Mouse (Mus musculus) left cerebral cortex, adult 8-10 months (tissue): Measurements from ENCODE around the gene Srp14. TPM values are rescaled to one million over a fixed set of nuclear protein-coding genes. Genes with fewer than 3 reads are reported as not detected.

Source experiments
- DNase-seq, 2 experiments: peaks; one replicate each; pipeline ENCODE4 v3.0.0; 2022; ENCODE audit warnings: low spot score in 2 of 2
- total RNA-seq, 4 experiments: library from RNA; stranded (reverse); gene quantifications; 2 replicates each; pipeline ENCODE4 v1.2.4; 2022

The Srp14 gene
- 100 to 1,000 TPM; 167 to 180 (median 175) TPM for total RNA-seq

DNA sequence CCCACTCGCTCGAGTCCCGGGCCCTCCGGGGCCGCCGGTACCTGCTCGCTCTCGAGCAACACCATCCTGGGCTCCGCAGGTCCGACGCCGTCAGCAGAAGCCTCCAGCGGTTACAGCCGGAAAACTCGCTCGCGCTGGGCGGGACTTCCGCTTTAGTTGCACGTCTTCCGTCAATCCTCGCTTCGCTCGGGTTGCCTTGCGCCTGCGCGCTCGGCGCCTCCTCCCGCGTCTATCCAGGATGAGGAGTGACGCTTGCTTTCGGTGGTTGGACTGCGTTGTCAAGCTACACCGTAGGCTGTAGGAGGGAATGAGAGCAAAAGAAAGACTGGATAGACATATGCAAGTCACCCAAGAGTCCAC is at the start of gene Srp14:
TSS of gene Srp14 (minus strand) at position 162 of the 360 bp plus-strand sequence.
- DNase-seq: peak; percentile 85 to 89

DNA sequence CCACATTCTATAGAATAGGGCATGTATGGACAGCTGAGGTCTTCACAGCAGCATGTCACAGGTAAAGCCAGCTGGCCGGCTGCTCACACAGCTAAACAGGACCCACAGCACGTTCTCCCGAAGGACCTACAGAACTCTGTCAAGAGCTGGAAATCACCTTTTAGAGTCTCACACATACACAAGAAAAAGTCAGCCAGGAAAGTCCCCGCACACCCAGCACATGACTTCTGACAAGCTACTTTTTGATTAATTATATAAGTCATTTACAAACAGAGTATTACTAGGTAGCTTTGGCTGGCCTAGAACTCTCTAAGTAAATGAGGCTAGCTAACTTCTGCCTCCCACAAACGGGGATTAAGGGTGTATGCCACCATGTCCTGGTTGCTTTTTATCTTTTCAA is 47.0 kb upstream of the Srp14 start:
- DNase-seq: no peak

GRCm38 (mm10) chr2:118524811-118525210 is 45.3 kb upstream of the Srp14 start:
- DNase-seq: no peak

- DNase-seq: no peak
These were observed 43.7 kb upstream of the Srp14 start for GRCm38 (mm10) chr2:118523163-118523730.

GRCm38 (mm10) chr2:118522265-118522664 is 42.8 kb upstream of the Srp14 start:
- no peak for DNase-seq

- no peak for DNase-seq
These were observed 40.8 kb upstream of the Srp14 start for GRCm38 (mm10) chr2:118520042-118520933.

DNA sequence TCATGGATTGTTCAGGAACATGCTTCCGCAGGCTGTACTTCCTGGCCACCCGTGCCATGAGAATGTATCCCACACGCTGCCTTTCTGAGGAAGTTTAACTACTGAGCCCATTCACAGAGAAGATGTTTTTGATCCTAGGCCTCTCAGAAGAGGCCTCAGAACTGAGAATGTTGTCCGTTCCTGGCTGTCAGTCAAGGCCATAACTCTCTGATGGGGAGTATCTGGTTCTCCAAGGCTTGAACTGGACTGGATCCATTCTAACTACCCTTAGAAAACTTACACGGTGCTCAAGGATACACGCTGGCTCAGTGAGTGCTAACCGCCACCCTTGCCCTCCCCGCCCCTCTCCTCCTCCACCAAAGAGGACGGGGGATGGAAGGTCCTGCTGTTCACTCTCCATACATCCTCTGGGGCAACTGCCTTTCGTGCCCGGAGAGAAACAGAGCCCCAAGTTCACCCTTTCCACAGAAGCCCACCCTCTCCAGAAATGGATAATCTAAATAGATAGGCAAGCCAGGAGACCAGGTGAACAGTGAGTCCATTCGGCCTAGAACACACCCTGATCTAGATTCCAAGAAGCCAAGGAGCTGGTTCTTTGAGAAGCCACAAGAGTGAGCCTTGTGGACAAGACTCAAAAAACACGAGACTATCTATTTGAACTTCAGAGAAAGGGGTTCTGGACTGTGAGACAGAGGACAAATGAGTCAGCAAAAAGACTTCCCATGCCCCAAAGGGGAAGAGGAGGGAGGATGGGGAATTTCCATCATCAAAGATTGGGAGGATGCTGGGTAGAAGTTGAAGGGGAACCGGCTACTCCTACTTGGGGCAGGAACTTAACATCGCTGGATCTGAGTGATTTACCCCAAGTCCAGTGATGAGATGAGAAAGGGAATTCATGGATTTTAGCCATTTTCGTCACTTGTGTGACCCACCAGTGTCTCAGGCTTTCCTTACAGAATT is 33.2 kb upstream of the Srp14 start:
- DNase-seq: no peak

- no peak for DNase-seq
These were observed 32.4 kb upstream of the Srp14 start for GRCm38 (mm10) chr2:118511779-118512417.

DNA sequence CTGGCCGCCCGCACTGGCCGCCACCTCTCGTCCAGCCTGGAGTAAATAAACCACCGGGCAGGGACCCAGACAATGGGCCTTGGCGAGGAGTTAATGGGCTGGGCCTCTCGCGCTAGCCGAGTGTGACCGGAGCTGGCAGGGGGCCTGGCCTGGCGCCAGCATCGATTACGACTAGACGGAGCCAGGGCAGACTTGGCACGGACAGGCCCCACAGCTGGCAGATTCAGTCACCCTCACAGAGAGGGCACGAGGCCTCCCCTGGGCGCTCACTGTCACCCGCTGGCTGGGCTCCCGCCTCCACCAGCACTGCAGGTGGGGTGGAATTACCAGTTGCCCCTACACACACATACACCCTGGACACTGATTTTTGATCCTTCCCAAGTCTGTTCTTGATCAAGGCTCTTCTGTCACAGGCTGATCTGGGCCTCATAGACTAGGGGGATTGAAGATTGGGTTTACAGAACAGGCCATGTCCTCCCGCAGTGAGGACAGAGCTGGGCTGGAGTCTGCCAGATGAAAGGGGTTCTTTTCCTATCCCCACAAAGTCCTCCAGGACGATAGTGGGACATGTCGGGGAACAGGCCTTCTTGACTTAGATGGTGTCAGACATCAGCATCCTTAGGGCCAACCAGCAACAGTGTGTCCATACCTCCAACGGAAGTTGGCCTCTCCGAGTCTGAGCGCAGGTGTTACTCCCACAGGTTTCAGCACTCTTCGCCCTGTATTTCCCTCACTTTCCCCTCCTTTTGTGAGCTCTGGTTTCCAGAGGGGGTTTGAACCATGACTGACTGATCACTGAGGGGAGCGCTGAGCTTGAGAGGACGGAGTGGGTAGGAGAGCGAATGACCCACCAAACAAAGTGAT is 31.2 kb upstream of the Srp14 start:
- DNase-seq: peak; percentile 74 to 92

- no peak for DNase-seq
These were observed 30.4 kb upstream of the Srp14 start for GRCm38 (mm10) chr2:118509688-118510446.

DNA sequence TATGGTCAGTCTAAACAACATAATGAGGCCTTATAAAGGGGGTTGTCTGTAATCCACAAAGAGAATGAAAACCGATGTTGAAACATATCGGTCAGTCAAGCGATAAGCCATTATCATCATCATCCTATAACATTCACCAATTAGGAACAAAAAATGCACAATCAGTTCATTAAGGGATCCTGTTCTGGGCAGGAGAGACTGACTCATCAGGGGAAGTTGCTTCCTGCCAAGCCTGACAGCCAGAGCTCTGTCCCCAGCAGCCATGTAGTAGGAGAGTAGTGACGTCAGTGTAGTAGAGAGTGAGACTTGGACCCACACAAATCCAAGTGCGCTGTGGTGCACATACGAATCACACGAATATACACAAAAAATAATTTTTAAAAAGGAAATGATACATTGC is 27.6 kb upstream of the Srp14 start:
- no peak for DNase-seq

DNA sequence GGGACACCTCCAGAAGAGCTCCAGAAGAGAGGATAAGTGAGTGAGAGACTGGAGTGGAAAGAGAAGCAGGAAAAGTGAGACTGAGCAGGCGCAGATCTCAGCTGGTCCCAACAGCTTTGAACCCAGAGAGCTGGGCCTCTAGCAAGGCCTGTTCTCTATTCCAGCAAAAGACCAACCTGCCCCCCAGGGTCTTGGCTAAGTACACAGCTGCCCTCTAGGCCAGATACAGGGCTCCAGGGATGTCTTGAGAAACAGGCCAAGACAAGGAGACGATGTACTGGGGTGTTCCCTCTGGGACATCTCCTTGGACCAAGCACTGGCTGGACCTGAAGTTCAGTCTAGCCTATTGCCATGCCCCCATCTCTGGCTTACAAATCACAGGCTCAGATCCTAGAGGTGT is 20.7 kb upstream of the Srp14 start:
- no peak for DNase-seq

- no peak for DNase-seq
These were observed 19.8 kb upstream of the Srp14 start for GRCm38 (mm10) chr2:118499135-118499961.

GRCm38 (mm10) chr2:118498476-118498875 is 19.0 kb upstream of the Srp14 start:
- no peak for DNase-seq

GRCm38 (mm10) chr2:118497890-118498289 is 18.4 kb upstream of the Srp14 start:
- no peak for DNase-seq

DNA sequence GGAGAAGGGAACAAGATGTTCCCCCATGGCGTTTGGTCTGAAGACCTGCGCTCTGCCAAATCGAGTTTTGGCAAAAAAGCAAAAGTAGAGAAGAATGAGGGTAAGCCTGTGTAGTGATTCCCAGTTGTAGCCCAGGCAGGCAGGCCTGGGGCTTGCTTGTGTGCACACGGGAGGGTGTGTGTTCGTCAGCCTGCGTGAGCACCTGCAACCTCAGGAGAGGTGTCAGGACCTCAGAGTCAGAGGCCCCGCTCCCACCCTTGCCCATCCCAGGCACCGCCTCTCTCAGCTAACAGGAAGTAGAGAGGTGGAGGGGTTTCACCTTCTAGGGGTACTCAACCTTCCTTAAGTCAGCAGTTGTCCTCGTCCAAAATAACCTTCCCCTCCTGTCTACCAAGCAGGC is 15.5 kb upstream of the Srp14 start:
- DNase-seq: no peak

DNA sequence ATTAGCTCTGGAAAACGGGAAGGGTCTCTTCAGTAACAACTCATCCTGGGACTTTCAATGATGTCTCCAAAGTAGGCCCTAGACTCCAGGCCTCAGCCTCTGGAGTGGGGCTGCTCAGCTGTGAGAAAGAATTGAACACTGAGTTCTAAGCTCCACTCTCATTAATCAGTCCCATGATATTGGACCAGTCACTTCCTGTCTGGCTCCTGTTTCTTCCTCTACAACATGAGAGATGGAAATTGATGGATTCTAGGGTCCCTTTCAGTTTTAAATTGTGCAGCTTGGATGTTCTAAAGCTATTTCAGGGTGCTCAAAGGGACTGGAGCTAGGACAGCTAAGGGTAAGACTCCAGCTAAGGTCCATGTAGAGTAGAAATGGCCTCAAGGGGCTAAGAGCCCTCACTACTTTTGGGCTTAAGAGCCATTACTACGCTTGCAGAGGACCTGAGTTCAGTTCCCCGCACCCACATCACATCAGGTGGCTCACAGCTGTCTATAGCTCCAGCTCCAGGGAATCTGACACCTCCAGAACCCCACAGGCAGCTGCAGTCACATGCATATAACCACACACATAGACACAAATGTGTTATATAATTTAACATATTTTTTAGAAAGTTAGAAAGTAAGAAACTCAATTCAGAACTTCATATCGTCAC is 12.4 kb upstream of the Srp14 start:
- DNase-seq: no peak

DNA sequence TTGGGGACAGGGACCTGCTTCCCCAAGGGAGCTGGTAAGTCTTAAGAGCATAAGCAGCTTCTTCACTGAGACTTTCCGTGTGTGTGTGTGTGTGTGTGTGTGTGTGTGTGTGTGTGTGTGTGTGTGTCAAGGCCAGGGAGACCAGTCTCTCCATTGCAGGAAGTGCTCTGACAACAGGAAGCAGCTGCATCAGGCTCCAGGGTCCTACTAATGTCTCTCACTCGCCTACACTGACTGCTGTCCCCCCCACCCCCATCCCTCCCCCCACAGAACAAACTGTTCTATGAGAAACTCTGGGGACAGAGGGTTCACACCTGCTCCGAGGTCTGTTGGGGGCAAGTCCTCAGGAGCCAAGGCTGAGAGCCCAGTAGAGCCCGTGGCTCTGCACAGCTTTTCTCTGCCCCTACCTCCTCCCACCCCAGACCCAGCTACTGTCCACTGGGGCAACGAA is 11.8 kb upstream of the Srp14 start:
- DNase-seq: no peak
